Mouse (Mus musculus) cortical plate, adult 2 months (tissue): ENCODE measurements at regions not wholly inside any gene's neighbourhood (a gene's known extent, or its start where the extent isn't known, plus 50 kb on each side); places are given as distances from the start of the nearest gene placed in this dataset.
"Not testable (repeated sequence)": the region's sequence is repeated elsewhere in the genome, so short reads cannot be mapped to it uniquely, and the experiment has no call there.

Source experiments
- H3K27ac ChIP-seq: fragments of 200-500 bp; 2 replicates; pipeline ENCODE4 v1.5.1; 2012; ENCODE audit warnings: low read length, control low read depth, inconsistent platforms; ENCODE audit not compliant: insufficient read depth
- H3K4me1 ChIP-seq: fragments of 200-500 bp; 2 replicates; pipeline ENCODE4 v1.6.1; 2011; ENCODE audit warnings: low read length; ENCODE audit not compliant: control insufficient read depth, insufficient read depth
- H3K4me3 ChIP-seq: fragments of 200-500 bp; 2 replicates; pipeline ENCODE4 v1.5.1; 2011; ENCODE audit warnings: mild to moderate bottlenecking, low read length, control low read depth; ENCODE audit not compliant: insufficient read depth
- CTCF ChIP-seq: fragments of 200-500 bp; IDR thresholded peaks from 2 replicates; pipeline ENCODE4 v1.5.1; 2011; ENCODE audit warnings: mild to moderate bottlenecking, control low read depth, low read length; ENCODE audit not compliant: insufficient read depth; ENCODE audit errors: extremely low read depth
- POLR2A ChIP-seq: fragments of 200-500 bp; IDR thresholded peaks from 2 replicates; pipeline ENCODE4 v1.6.1; 2011; ENCODE audit warnings: mild to moderate bottlenecking, low read length, control low read depth; ENCODE audit not compliant: insufficient read depth; ENCODE audit errors: extremely low read depth

DNA sequence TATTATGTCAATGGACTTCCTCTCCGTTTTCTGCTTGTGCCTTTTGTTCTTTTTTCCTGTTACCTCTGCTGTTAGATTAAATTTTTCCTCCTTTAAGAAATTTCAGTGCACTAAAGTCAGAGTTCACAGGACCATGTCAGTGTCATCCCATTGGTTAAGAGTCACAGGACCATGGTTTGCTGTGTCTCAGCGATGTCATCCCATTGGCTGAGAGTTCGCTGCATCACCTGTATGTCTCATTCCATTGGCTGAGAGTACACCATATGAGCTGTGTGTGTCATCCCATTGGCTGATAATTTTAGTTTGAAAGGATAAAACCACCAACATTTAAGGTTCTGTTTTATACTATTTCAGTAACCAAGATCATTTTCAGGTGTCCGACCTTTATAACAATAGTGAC, 50.7 kb upstream of the Jade1 start:
- no peaks in the 10 kb centered on the region for H3K4me1 ChIP-seq
- H3K4me3 ChIP-seq = no peak overlapping the region
- H3K27ac ChIP-seq = no peak overlapping the region
- TF ChIP-seq CTCF = no peak
- no peak for TF ChIP-seq POLR2A

DNA sequence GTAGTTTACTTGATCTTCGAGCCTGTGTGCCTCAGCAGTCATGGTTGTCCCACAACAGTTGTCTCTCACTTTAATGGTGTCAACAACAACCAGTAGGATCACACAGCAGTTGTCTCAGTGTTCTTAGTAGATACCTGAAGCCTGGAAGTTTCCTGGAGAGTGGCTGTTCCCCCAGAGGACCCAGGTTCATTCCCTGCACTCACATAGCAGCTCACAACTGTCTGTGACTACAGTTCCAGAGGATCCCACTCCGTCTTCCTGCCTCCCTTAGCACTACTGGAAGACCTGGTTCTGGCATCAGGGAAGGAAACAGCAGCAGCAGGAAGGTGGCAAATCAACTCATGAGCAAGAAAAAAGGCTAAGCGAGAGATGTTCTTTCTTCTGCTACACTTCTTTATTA, 53.4 kb upstream of the Jade1 start:
- TF ChIP-seq POLR2A (no peak), CTCF (no peak)
- Histone ChIP-seq H3K27ac (no peak overlapping the region), H3K4me3 (no peak overlapping the region), H3K4me1 (no peaks in the 10 kb centered on the region)

DNA sequence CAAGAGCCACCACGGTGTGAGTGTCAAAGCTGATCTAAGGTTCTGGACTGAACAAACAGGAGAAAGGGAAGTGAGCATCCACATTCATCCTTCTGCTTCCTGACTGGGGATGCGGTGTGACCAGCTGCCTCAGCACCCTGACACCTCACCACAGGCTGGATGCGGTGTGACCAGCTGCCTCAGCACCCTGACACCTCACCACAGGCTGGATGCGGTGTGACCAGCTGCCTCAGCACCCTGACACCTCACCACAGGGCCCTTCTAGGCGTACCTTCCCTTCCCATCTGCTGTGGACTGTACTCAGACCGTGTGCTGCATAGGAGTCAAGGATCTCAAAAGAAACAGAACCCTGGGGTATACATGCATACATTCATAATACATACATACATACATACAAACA, 53.9 kb upstream of the Jade1 start:
- not testable (repeated sequence) for H3K4me3 ChIP-seq, H3K4me1 ChIP-seq, H3K27ac ChIP-seq

DNA sequence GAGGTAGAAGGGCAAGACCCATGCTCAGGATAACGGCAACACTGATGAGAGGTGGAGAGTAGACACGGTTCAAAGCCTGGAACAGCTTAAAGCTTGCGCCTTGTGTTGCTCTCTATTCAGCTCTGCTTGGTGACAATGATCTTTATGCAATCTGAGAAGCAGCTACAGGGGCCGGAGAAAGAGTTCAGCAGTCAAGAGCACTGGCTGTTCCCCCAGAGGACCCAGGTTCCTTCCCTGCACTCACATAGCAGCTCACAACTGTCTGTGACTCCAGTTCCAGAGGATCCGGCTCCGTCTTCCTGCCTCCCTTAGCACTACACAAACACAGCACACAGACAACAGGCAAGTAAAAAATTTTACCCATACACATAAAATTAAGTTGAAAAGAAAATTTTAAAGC, 54.4 kb upstream of the Jade1 start:
- TF ChIP-seq POLR2A = no peak
- TF ChIP-seq CTCF = no peak
- Histone ChIP-seq H3K4me1 (no peaks in the 10 kb centered on the region), H3K27ac (no peak overlapping the region), H3K4me3 (no peak overlapping the region)

DNA sequence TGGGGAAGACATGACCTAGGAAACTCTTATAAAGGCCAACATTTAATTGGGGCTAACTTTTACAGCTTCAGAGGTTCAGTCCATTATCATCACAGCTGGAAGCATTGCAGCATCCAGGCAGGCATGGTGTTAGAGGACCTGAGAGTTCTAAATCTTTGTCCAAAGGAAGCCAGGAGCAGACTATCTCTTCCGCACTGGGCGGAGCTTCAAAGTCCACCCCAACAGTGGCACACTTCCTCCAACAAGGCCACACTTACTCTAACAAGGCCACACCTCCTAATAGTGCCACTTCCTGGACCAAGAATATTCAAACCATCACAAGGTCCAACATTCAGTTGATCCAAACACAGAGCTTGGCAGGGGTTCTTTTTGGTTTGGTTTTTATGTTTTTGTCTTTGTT, 55.9 kb upstream of the Jade1 start:
- Histone ChIP-seq H3K4me3 (no peak overlapping the region), H3K4me1 (no peaks in the 10 kb centered on the region), H3K27ac (no peak overlapping the region)
- TF ChIP-seq CTCF = no peak
- no peak for TF ChIP-seq POLR2A

DNA sequence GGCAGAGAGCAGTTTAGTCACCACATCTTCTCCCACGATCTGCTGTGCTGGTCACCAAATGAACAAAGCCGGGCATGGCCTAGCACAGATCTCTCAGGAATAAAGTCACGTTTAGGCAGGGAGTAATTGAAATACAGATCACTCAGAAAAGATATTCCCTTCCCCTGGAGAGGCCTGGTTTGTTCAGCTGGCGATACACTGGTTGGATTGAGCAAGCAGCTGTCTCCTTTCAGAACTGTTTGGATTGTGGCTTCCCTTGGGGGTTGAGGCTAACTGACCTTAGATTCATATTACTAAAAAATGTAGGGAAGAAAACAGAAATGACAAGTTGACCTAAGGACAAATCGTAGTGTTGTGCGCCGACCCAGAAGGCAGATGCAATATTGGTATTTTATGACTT, 56.7 kb upstream of the Jade1 start:
- TF ChIP-seq POLR2A = no peak
- no peak for TF ChIP-seq CTCF
- H3K4me1 ChIP-seq = no peaks in the 10 kb centered on the region

DNA sequence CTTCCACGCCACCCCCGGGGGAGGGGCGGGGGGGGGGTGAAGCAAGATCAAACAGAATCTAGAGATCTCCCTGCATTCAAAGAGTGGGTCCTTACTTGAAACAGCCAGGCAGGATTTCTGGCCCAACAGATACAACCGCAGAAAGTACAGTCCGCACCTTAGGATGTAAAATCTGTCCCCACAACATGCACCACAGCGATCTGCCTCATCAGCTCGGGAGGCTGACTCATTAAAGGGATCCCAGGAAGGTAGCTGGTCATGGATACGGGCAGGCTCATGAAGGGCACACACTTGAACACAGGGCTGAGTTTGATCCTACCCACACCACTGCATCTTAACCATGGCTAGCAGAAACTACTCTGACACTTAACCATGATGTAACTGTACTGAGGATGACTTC, 57.8 kb upstream of the Jade1 start:
- TF ChIP-seq POLR2A (no peak), CTCF (no peak)
- Histone ChIP-seq H3K4me1 (no peaks in the 10 kb centered on the region), H3K27ac (no peak overlapping the region), H3K4me3 (no peak overlapping the region)

More for the DNA sequence above, 56.7 kb upstream of the Jade1 start:
- no peak overlapping the region for H3K27ac ChIP-seq
- no peak overlapping the region for H3K4me3 ChIP-seq

DNA sequence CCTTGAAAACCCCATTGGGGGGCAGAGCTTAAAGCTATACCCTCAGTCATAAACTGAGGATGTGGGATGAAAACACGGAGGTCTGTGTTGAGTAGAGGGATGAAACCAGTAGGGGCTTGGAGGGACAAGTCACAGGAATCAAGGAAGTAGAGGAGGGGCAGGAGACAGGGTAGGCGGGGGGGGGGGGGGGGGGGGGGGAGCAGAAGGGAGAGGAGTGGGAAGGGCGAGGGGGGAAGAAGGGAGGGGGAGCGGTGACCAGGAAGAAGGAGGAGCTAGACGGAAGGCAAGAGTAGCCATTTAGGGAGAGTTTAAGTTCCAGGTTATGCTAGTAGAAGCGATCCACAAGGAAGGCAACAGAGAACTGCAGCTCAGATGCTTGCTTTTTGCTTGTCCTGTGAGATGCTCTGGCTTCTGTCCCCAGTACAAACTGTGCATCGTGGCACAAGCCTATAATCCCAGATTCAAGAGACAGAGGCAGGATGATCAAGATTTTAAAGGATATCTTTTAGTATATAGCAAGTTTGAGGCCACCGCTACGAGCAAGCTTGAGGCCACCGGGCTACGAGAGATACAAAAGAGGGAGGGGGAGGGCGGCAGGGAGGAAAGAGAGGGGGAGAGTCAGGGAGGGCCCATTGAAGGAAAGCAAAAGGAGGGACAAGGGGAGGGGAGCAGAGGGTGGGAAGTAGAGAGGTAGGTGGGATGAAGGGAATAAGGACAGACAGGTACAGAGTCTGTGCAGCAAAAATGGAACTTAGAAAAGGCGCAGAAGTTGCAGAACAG, 58.4 kb upstream of the Jade1 start:
- Histone ChIP-seq H3K27ac (no peak overlapping the region), H3K4me3 (no peak overlapping the region), H3K4me1 (no peaks in the 10 kb centered on the region)
- TF ChIP-seq POLR2A = no peak
- no peak for TF ChIP-seq CTCF

DNA sequence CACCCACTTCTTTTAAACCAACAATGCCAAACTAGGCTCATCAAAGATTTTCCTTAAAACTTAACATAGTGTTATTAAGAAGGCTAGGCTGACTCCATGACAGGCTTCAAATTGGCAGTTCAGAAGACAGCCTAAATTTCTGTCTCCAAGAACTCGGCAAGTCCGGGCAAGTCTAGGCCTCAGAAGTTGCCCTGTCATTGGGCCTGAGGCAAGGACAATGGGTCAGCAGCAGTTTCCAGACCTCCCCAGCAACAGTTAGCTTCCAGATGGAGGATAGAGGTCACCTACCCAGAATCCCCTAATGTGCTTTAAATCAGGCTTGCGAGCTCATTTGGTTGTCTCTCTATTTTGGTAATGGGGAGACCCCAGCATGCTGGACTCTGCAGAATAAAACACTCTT, 59.6 kb upstream of the Jade1 start:
- Histone ChIP-seq H3K4me1 (no peaks in the 10 kb centered on the region), H3K4me3 (no peak overlapping the region), H3K27ac (no peak overlapping the region)
- no peak for TF ChIP-seq CTCF
- no peak for TF ChIP-seq POLR2A

DNA sequence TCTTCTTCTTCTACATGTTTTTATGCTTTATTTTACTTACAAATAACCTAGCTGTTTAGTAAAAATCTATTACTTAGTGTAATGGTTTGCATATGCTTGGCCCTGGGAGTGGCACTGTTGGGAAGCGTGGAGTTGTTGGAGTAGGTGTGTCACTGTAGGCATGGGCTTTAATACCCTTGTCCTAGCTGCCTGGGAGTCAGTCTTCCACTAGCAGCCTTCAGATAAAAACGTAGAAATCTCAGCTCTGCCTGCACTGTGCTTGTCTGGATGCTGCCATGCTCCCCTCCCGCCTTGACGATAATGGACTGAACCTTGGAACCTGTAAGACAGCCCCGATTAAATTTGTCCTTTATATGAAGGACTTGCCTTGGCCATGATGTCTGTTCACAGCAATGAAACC, 60.4 kb upstream of the Jade1 start:
- no peaks in the 10 kb centered on the region for H3K4me1 ChIP-seq
- no peak overlapping the region for H3K4me3 ChIP-seq
- H3K27ac ChIP-seq = no peak overlapping the region
- no peak for TF ChIP-seq CTCF
- TF ChIP-seq POLR2A = no peak
